Mouse (Mus musculus): ENCODE data around the gene Gtf2h5. TPM values are rescaled to one million over a fixed set of nuclear protein-coding genes. Genes with fewer than 3 reads are reported as not detected.

The Gtf2h5 gene
- polyA plus RNA-seq, 1 experiment from 2014 or later, result 153 TPM

DNA sequence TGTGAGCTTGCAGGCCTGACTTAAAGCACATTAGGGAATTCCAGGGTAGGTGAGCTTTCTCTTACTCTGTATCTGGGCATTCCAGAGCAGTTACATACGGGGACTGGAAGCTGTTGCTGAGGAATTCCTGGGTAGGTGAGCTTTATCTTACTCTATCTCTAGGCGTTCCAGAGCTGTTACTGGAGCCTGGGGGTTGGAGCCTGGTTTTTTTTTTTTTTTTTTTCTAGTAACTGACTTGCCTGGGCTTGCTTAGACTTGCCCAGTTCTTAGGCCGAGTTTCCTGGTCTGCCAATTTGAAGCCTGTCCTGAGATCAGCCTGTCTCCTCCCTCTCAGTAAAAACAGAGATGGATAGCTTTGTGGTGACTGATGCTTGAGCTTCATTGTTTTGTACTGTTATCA, 48.5 kb downstream of the Gtf2h5 start:
- WGBS, result 47% methylated on average over 3 of the region's 3 CpGs
- no peak overlapping the region for H3K27ac ChIP-seq (ENCODE audit: low read length)
- no peaks in the 10 kb centered on the region for H3K27me3 ChIP-seq (ENCODE audit: insufficient read depth, low read length)
- no peak overlapping the region for H3K4me2 ChIP-seq (replicated peaks; ENCODE audit: low read depth, low read length)
- H3K4me1 ChIP-seq (ENCODE audit: insufficient read depth, low read length), result no peaks in the 10 kb centered on the region
- peaks cover 5% of the 10 kb centered on the region; the same call in 1 of the 2 replicates for H3K36me3 ChIP-seq (ENCODE audit: insufficient read depth, low read length)
- H3K9ac ChIP-seq (replicated peaks; ENCODE audit: low read length), result no peak overlapping the region
- no peak overlapping the region for H3K4me3 ChIP-seq (ENCODE audit: low read length)
- no peak for ATAC-seq (ENCODE audit: low FRiP score, low TSS enrichment)
- H3K9me3 ChIP-seq (ENCODE audit: low read length), result no peaks in the 10 kb centered on the region

DNA sequence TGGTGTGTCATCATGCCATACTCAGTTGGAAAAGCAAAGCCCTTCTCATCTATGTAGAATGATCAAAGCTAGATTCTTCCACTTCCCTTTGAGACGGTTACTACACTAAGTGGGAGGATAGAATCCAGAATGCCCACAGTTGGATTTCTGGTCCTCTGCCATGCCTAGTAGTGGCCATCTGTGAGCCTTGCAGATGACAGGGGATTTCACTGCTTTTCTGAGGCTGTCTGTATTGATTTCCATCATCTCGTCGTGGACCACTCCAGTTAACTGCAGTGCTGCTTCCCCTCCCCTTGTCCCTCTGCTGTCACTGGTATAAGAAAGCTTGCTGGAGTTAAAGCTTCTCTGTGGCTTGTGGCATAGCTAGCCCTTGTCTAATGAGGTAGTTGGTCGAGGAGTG, 49.8 kb downstream of the Gtf2h5 start:
- 76% methylated on average over 4 of the region's 4 CpGs for WGBS

DNA sequence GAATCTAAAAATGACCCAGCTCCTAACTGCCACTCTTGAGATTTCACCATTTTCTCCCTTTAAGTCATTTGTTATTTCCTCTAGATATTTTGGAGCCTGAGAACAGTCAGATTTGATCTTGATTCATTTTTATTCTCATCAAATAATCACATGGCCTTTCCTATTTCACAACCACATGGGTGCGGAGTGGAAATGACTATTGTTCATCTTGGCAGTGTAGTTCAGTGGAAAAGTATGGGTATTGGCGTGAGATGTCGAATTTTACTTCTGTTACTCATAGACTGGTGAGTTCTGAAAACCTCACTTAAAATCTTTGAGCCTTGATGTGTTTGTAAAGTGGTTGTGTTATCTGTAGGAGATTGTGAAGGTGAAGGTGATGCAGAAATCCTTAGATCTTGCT, 51.5 kb downstream of the Gtf2h5 start:
- Histone ChIP-seq H3K4me3 (ENCODE audit: low read length) (no peak overlapping the region), H3K4me1 (ENCODE audit: insufficient read depth, low read length) (no peaks in the 10 kb centered on the region), H3K9ac (replicated peaks; ENCODE audit: low read length) (no peak overlapping the region), H3K27ac (ENCODE audit: low read length) (no peak overlapping the region), H3K27me3 (ENCODE audit: insufficient read depth, low read length) (no peaks in the 10 kb centered on the region), H3K36me3 (ENCODE audit: insufficient read depth, low read length) (no peaks in the 10 kb centered on the region), H3K4me2 (replicated peaks; ENCODE audit: low read depth, low read length) (no peak overlapping the region), H3K9me3 (ENCODE audit: low read length) (no peaks in the 10 kb centered on the region)
- no peak for ATAC-seq (ENCODE audit: low FRiP score, low TSS enrichment)
- WGBS, result 91% methylated on average over 3 of the region's 3 CpGs

More for the DNA sequence above, 49.8 kb downstream of the Gtf2h5 start:
- Histone ChIP-seq H3K27ac (ENCODE audit: low read length) (no peak overlapping the region), H3K4me2 (replicated peaks; ENCODE audit: low read depth, low read length) (no peak overlapping the region), H3K9me3 (ENCODE audit: low read length) (no peaks in the 10 kb centered on the region), H3K4me3 (ENCODE audit: low read length) (no peak overlapping the region), H3K36me3 (ENCODE audit: insufficient read depth, low read length) (peaks cover 4% of the 10 kb centered on the region; the same call in 1 of the 2 replicates), H3K27me3 (ENCODE audit: insufficient read depth, low read length) (no peaks in the 10 kb centered on the region), H3K4me1 (ENCODE audit: insufficient read depth, low read length) (no peaks in the 10 kb centered on the region), H3K9ac (replicated peaks; ENCODE audit: low read length) (no peak overlapping the region)
- no peak for ATAC-seq (ENCODE audit: low FRiP score, low TSS enrichment)

Small RNAs within 50 kb of the gene (microRNA-seq; reads per million reads assigned to microRNA genes)
- gene Gm22774, result not detected

Other genes with a start within 250 kb of the Gtf2h5 start
- 31.9 and 34.0 TPM in 2 replicates for gene Snx9, start 238.5 kb upstream of the Gtf2h5 start, polyA plus RNA-seq (2015; fragmentation: Nextera tagmentation; extraction: Ambion mirVana)
- 4.0 and 4.3 TPM in 2 replicates for gene Synj2, start 138.5 kb upstream of the Gtf2h5 start, polyA plus RNA-seq (2015; fragmentation: Nextera tagmentation; extraction: Ambion mirVana)
- 5.1 and 6.0 TPM in 2 replicates for gene Serac1, start within 50 bp of the Gtf2h5 start, polyA plus RNA-seq (2015; fragmentation: Nextera tagmentation; extraction: Ambion mirVana)
- 81.3 and 94.6 TPM in 2 replicates for gene Tulp4, start 26.7 kb downstream of the Gtf2h5 start, polyA plus RNA-seq (2015; fragmentation: Nextera tagmentation; extraction: Ambion mirVana)
- 13.3 and 13.8 TPM in 2 replicates for gene Tmem181a, start 177.1 kb downstream of the Gtf2h5 start, polyA plus RNA-seq (2015; fragmentation: Nextera tagmentation; extraction: Ambion mirVana)
- 15.1 and 16.1 TPM in 2 replicates for gene Dynlt1a, start 237.7 kb downstream of the Gtf2h5 start, polyA plus RNA-seq (2015; fragmentation: Nextera tagmentation; extraction: Ambion mirVana)

All from kidney, embryonic 16.5 days (tissue).